Mouse (Mus musculus): ENCODE measurements around the gene Edrf1. TPM values are rescaled to one million over a fixed set of nuclear protein-coding genes. Genes with fewer than 3 reads are reported as not detected.
A peak's percentile ranks its signal among the peaks of the same experiment; 100 is the strongest.

Gene Edrf1
- total RNA-seq, 1 experiment from 2014 or later = 20.3 TPM

- ATAC-seq (replicated peaks in 1 of 2; ENCODE audit: insufficient read depth in 1 of 2, low FRiP score in 2 of 2, low TSS enrichment in 1 of 2, low read depth in 1 of 2, poor library complexity in 2 of 2, severe bottlenecking in 2 of 2) = peak in 1 of 2 experiments; percentile 36; a peak in 1 of 4 replicates
Observed at GRCm38 (mm10) chr7:133699885-133700284, 62.5 kb downstream of the Edrf1 start.

- ATAC-seq (replicated peaks in 1 of 2; ENCODE audit: insufficient read depth in 1 of 2, low FRiP score in 2 of 2, low TSS enrichment in 1 of 2, low read depth in 1 of 2, poor library complexity in 2 of 2, severe bottlenecking in 2 of 2) = no peak
Observed at GRCm38 (mm10) chr7:133701366-133701765, 64.0 kb downstream of the Edrf1 start.

- ATAC-seq (replicated peaks in 1 of 2; ENCODE audit: insufficient read depth in 1 of 2, low FRiP score in 2 of 2, low TSS enrichment in 1 of 2, low read depth in 1 of 2, poor library complexity in 2 of 2, severe bottlenecking in 2 of 2) = peak; percentile 31 to 46; a peak in 3 of 4 replicates
Observed at GRCm38 (mm10) chr7:133702333-133702732, 65.0 kb downstream of the Edrf1 start.

- ATAC-seq (replicated peaks in 1 of 2; ENCODE audit: insufficient read depth in 1 of 2, low FRiP score in 2 of 2, low TSS enrichment in 1 of 2, low read depth in 1 of 2, poor library complexity in 2 of 2, severe bottlenecking in 2 of 2) = no peak
Observed at GRCm38 (mm10) chr7:133703906-133704305, 66.6 kb downstream of the Edrf1 start.

GRCm38 (mm10) chr7:133707301-133707700 lies 70.0 kb downstream of the Edrf1 start:
- ATAC-seq (replicated peaks in 1 of 2; ENCODE audit: insufficient read depth in 1 of 2, low FRiP score in 2 of 2, low TSS enrichment in 1 of 2, low read depth in 1 of 2, poor library complexity in 2 of 2, severe bottlenecking in 2 of 2) = no peak

- ATAC-seq (replicated peaks in 1 of 2; ENCODE audit: insufficient read depth in 1 of 2, low FRiP score in 2 of 2, low TSS enrichment in 1 of 2, low read depth in 1 of 2, poor library complexity in 2 of 2, severe bottlenecking in 2 of 2) = no peak
Observed at GRCm38 (mm10) chr7:133715387-133715786, 78.0 kb downstream of the Edrf1 start.

- ATAC-seq (replicated peaks in 1 of 2; ENCODE audit: insufficient read depth in 1 of 2, low FRiP score in 2 of 2, low TSS enrichment in 1 of 2, low read depth in 1 of 2, poor library complexity in 2 of 2, severe bottlenecking in 2 of 2) = no peak
Observed at GRCm38 (mm10) chr7:133718580-133718979, 81.2 kb downstream of the Edrf1 start.

- no peak for ATAC-seq (replicated peaks in 1 of 2; ENCODE audit: insufficient read depth in 1 of 2, low FRiP score in 2 of 2, low TSS enrichment in 1 of 2, low read depth in 1 of 2, poor library complexity in 2 of 2, severe bottlenecking in 2 of 2)
Observed at GRCm38 (mm10) chr7:133720616-133721015, 83.3 kb downstream of the Edrf1 start.

Other genes starting within 250 kb of the Edrf1 start
- not detected in 2 replicates for gene Tex36, start 35.4 kb upstream of the Edrf1 start, total RNA-seq (2017)
- not detected in 2 replicates for gene Mmp21, start 42.5 kb downstream of the Edrf1 start, total RNA-seq (2017)
- 83.5 and 114 TPM in 2 replicates for gene Bccip, start 71.8 kb downstream of the Edrf1 start, total RNA-seq (2017)
- 10.8 and 17.8 TPM in 2 replicates for gene Uros, start 72.5 kb downstream of the Edrf1 start, total RNA-seq (2017)
- not detected in 2 replicates for gene Fank1, start 139.3 kb downstream of the Edrf1 start, total RNA-seq (2017)
- 27.1 and 36.3 TPM in 2 replicates for gene Dhx32, start 145.2 kb downstream of the Edrf1 start, total RNA-seq (2017)